Mouse (Mus musculus) kidney, adult 2 months (tissue): ENCODE measurements at regions not wholly inside any gene's neighbourhood (a gene's known extent, or its start where the extent isn't known, plus 50 kb on each side); places are given as distances from the start of the nearest gene placed in this dataset.

ENCODE experiments used
- DNase-seq: peaks from one replicate; pipeline ENCODE4 v3.0.0; 2021
- H3K27ac ChIP-seq: fragments of 200-500 bp; 2 replicates; pipeline ENCODE4 v1.5.1; 2012; ENCODE audit warnings: low read depth, low read length, control low read depth, inconsistent platforms; ENCODE audit not compliant: insufficient read depth
- H3K27me3 ChIP-seq: fragments of 200-500 bp; replicated peaks from 2 replicates; pipeline ENCODE4 v1.6.1; 2012; ENCODE audit warnings: mild to moderate bottlenecking, moderate library complexity, low read length, inconsistent platforms; ENCODE audit not compliant: control insufficient read depth, insufficient read depth
- H3K36me3 ChIP-seq: fragments of 200-500 bp; 2 replicates; pipeline ENCODE4 v1.6.1; 2012; ENCODE audit warnings: mild to moderate bottlenecking, moderate library complexity, low read length, inconsistent platforms; ENCODE audit not compliant: control insufficient read depth, insufficient read depth
- H3K4me1 ChIP-seq: fragments of 200-500 bp; 2 replicates; pipeline ENCODE4 v1.6.1; 2011; ENCODE audit warnings: low read length; ENCODE audit not compliant: control insufficient read depth, insufficient read depth
- H3K4me3 ChIP-seq: fragments of 200-500 bp; 2 replicates; pipeline ENCODE4 v1.5.1; 2011; ENCODE audit warnings: mild to moderate bottlenecking, low read depth, low read length, control low read depth; ENCODE audit not compliant: insufficient read depth
- CTCF ChIP-seq: fragments of 200-500 bp; conservative IDR thresholded peaks from 2 replicates; pipeline ENCODE4 v1.5.1; 2011; ENCODE audit warnings: low read depth, mild to moderate bottlenecking, control low read depth, low read length, moderate library complexity, mixed read lengths; ENCODE audit not compliant: insufficient read depth, insufficient read length
- POLR2A ChIP-seq: fragments of 200-500 bp; IDR thresholded peaks from one replicate; pipeline ENCODE4 v1.6.1; 2011; ENCODE audit warnings: low read depth, low read length, control low read depth
- WGBS: fragments of 180-500 bp; shearing (Covaris S2); methylation state at CpG from one replicate; pipeline ENCODE4 v1.1.7; 2018; 5-methylcytosine and 5-hydroxymethylcytosine counted together

DNA sequence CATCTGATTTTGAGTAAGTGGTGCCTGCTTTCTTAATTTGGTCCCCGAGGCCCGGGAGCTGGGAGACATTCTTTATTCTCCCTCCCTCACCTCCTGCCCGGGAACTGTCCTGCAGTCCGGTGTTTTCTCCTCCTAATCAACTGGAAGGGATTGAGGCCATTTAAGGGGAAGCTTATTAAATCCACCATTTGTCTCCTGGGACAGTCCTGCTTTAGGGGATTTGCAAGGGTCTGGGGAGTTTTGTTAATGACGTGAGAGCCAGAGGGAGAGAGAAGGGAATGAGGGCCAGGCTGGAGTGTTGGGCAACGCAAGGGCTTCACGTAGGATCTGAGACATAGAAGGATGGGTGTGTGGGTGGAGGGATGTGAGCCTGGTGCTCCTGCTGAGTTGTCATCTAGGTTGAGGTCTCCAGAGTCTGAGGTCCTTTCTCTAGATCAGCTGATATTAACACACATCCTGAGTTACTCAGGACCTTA is 444.6 kb downstream of the Cd83 start:
- no peak for TF ChIP-seq POLR2A
- TF ChIP-seq CTCF = no peak
- H3K4me3 ChIP-seq = no peak overlapping the region
- H3K27me3 ChIP-seq = no peaks in the 10 kb centered on the region
- WGBS = 39% methylated on average over 7 of the region's 7 CpGs
- DNase-seq = no peak
- H3K36me3 ChIP-seq = no peaks in the 10 kb centered on the region
- H3K4me1 ChIP-seq = 0 out of 2 replicates have a peak, but pooled peaks cover 5% of the 10 kb centered on the region
- no peak overlapping the region for H3K27ac ChIP-seq

DNA sequence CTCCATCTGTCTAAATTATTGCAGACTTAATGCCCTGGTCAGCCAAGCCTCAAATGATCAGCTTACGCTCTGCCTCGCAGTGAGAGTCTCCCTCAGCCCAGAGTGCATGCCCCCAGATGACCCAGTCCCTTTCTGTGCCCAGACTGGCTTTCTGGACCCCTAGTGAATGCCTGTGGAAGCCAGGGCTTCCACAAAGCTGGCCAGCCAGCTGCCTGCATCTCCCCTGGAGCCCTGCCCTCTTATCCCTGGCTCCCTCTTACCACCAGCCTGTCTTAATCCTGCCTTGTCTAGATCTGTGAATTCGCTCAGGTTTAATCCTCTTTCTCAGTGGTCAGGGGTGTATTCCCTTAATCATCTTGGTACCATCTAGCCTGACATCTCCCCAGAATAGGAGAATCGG is 446.8 kb downstream of the Cd83 start:
- H3K4me1 ChIP-seq = 0 out of 2 replicates have a peak, but pooled peaks cover 5% of the 10 kb centered on the region
- H3K27me3 ChIP-seq = no peaks in the 10 kb centered on the region
- TF ChIP-seq CTCF (no peak), POLR2A (no peak)
- no peak for DNase-seq
- 83% methylated on average over 4 of the region's 4 CpGs for WGBS
- H3K4me3 ChIP-seq = no peak overlapping the region
- no peak overlapping the region for H3K27ac ChIP-seq
- no peaks in the 10 kb centered on the region for H3K36me3 ChIP-seq

DNA sequence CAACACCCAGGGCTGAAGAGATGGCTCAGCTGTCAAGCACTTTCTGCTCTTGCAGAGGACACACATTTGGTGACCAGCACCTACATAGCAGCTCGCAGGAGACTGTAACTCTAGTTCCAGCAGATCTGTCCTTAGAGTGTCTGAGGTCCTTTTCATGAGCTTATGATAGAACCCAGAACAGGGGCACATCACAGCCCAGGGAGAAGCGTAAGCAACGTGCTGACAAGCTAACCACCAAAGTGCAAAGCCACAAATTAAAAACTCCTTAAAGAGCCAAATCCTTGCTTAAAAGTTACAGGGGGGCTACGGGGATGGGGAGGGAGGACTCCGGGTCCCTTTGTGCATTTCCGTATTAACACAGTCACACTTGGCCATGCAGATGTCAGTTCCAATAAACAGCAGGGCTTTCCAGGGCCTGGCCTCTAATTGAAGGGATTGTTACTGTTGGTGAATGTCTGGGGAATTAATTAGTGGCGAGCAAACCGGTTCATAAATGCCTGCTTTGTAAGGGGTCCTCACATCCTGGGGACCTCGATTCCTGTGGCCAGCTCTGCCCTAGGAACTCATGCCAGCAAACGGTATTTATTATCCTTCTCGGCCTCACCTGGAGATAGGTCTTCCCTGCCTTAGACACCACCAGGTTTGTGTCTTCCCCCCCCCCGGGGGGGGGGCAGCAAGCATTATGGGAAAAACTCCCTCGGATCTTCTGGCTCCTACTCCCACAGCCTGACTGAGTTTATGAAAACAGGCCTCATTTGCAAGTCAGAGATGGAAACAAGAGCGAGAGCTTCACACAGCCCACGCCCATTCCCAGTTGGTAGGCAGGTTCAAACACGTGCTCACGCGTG is 447.5 kb downstream of the Cd83 start:
- no peak overlapping the region for H3K4me3 ChIP-seq
- 72% methylated on average over 18 of the region's 18 CpGs for WGBS
- no peak for DNase-seq
- H3K36me3 ChIP-seq = no peaks in the 10 kb centered on the region
- TF ChIP-seq CTCF (no peak), POLR2A (no peak)
- H3K27me3 ChIP-seq = no peaks in the 10 kb centered on the region
- H3K27ac ChIP-seq = no peak overlapping the region
- 0 out of 2 replicates have a peak, but pooled peaks cover 5% of the 10 kb centered on the region for H3K4me1 ChIP-seq

DNA sequence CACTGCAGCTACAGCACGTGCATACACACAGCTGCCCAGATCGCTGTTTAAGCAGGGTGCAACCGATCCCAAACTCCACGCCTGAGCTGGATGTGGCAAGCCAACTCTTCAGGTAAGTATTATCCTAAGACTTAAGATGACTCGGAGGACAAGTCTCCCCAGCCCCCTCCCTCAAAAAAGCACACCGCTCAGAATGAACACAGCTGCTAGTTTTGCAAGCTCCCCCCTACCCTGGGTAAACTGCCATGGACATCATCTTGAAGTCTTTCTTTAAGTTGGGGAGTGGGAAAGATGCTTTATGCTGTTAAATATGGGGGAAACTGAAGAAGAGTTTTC is 448.1 kb downstream of the Cd83 start:
- Histone ChIP-seq H3K27me3 (no peaks in the 10 kb centered on the region), H3K4me3 (no peak overlapping the region), H3K27ac (no peak overlapping the region), H3K36me3 (no peaks in the 10 kb centered on the region), H3K4me1 (0 out of 2 replicates have a peak, but pooled peaks cover 5% of the 10 kb centered on the region)
- no peak for DNase-seq
- TF ChIP-seq POLR2A (no peak), CTCF (no peak)
- WGBS = 85% methylated on average over 6 of the region's 6 CpGs

DNA sequence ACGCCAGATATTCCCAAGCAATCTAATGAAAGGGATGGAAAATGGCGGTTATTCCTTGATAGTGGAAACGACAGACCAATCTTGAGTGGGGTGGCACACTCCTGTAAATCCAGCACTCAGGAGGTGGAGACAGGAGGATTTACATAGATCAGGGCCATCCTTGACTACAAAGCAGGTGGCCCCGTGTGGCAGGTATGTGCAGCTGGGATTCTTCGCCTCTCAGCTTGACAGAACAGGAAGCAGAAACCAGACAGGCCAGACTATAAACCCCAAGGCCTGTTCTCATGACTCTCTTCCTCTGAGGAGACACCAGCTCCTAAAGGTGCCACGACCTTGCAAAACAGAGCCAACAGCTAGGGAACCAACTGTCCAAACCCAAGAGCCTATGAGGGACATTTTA is 449.7 kb downstream of the Cd83 start:
- H3K27ac ChIP-seq = no peak overlapping the region
- no peak for TF ChIP-seq POLR2A
- TF ChIP-seq CTCF = no peak
- no peaks in the 10 kb centered on the region for H3K36me3 ChIP-seq
- no peak for DNase-seq
- WGBS = 88% methylated on average over 6 of the region's 6 CpGs
- H3K4me3 ChIP-seq = no peak overlapping the region
- no peaks in the 10 kb centered on the region for H3K27me3 ChIP-seq
- H3K4me1 ChIP-seq = no peaks in the 10 kb centered on the region

DNA sequence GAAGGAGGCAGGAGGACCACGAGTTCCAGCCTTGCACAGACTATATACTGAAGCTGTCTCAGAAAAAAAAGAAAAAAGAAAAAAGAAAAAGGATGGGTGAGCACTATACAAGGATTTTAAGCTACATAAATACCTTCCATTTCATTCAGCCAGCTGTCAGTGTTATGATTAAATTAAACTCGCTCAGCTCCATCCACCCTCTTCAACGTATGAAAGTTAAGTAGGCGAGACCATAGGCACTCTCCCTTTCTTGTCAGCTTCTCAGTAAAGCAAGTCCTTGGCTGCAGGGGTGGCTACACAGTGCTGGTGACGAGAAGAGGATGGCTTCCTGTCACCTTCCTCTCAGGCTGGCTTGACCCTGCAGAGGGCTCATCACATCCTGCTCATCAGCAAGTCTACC is 450.7 kb downstream of the Cd83 start:
- 87% methylated on average over 5 of the region's 5 CpGs for WGBS
- no peaks in the 10 kb centered on the region for H3K4me1 ChIP-seq

DNA sequence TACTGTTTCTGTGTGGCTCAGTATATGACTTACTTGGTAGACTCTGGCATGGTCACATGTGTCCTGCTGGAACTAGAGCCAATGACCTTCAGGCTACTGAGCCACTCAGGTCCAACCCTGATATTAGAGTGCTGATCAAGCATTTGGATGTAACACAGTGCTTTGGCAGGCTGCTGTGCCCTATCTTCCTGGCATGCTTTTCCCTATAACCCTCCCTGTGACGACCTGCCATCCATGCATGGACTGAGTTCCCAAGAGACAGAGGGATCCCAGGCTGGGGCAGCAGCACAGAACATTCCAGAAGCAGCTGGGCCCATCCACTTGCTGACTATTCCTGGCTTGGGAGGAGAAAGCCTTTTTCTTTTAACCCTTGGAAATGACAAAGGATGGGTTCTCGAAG is 451.4 kb downstream of the Cd83 start:
- Histone ChIP-seq H3K36me3 (no peaks in the 10 kb centered on the region), H3K4me3 (no peak overlapping the region), H3K27me3 (no peaks in the 10 kb centered on the region), H3K4me1 (no peaks in the 10 kb centered on the region), H3K27ac (no peak overlapping the region)
- TF ChIP-seq CTCF = no peak
- TF ChIP-seq POLR2A = no peak
- DNase-seq = peak; percentile 30
- 63% methylated on average over 2 of the region's 2 CpGs for WGBS

More for the DNA sequence above, 450.7 kb downstream of the Cd83 start:
- DNase-seq = no peak
- Histone ChIP-seq H3K4me3 (no peak overlapping the region), H3K36me3 (no peaks in the 10 kb centered on the region), H3K27me3 (no peaks in the 10 kb centered on the region), H3K27ac (no peak overlapping the region)
- no peak for TF ChIP-seq CTCF

DNA sequence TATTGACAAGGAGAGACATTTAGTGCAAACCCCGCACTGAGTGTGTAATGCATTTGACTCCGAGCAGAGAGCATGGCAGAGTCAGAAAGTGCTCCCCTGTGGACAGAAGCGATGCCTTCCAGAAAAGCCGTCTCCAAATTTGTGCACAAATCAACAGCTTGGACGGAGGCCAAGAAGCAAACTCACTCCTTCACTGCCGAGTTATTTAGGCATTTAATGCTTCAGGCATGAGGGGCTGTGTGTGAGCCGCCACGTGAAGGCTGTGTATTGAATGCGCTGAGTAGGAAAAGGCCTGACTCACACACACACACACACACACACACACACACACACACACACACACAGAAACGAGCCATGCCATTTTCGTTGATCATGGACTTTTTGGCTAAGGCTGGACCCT is 453.7 kb downstream of the Cd83 start:
- Histone ChIP-seq H3K36me3 (no peaks in the 10 kb centered on the region), H3K27me3 (no peaks in the 10 kb centered on the region), H3K4me3 (no peak overlapping the region), H3K27ac (no peak overlapping the region), H3K4me1 (0 out of 2 replicates have a peak, but pooled peaks cover 4% of the 10 kb centered on the region)
- peak; percentile 50 for DNase-seq
- WGBS = 32% methylated on average over 11 of the region's 11 CpGs
- TF ChIP-seq POLR2A = no peak
- no peak for TF ChIP-seq CTCF
